In genomic region chr2:160365107-160365911, GRCm38 (mm10) we compare ENCODE assay signal across 8 mouse cellular contexts. TPM values are rescaled to one million over a fixed set of nuclear protein-coding genes. Genes with fewer than 3 reads are reported as not detected.
A peak's percentile ranks its signal among the peaks of the same experiment; 100 is the strongest.
DNase-seq lines count a peak whose midpoint lies in the region; ATAC-seq and TF ChIP-seq lines count a peak whose summit lies in the region.

No protein-coding gene starts in this region.

- TF ChIP-seq CTCF in cortical plate, adult 2 months (IDR thresholded peaks at IDR 0.05; ENCODE audit: extremely low read depth, insufficient read depth, low read length): no peak
- TF ChIP-seq CTCF in lung, embryonic 14.5 days (IDR thresholded peaks at IDR 0.05; ENCODE audit: low read depth): no peak

- no peaks in the 10 kb centered on the region for H3K36me3 ChIP-seq in ES-E14 (ENCODE audit: control insufficient read depth, insufficient read depth, low read length, poor library complexity, severe bottlenecking)
- H3K36me3 ChIP-seq in lung, embryonic 14.5 days (ENCODE audit: insufficient read depth): no peaks in the 10 kb centered on the region

- no peak for ATAC-seq in lung, embryonic 14.5 days (ENCODE audit: insufficient read depth)
- no peak for ATAC-seq in megakaryocyte progenitor cell, adult 5-6 weeks (replicated peaks; ENCODE audit: poor library complexity)

- peaks cover 0 to 7% of the 10 kb centered on the region in 2 experiments; a peak in 1 of 4 replicates for H3K4me1 ChIP-seq in ES-E14 (ENCODE audit: control insufficient read depth in 2 of 2, insufficient read depth in 2 of 2, low read length in 2 of 2, poor library complexity in 1 of 2)
- H3K4me1 ChIP-seq in cortical plate, adult 2 months (ENCODE audit: control insufficient read depth, insufficient read depth, low read length): no peaks in the 10 kb centered on the region
- H3K4me1 ChIP-seq in lung, embryonic 14.5 days (ENCODE audit: insufficient read depth): peaks cover 6% of the 10 kb centered on the region; the same call in 1 of the 2 replicates

- no peak for TF ChIP-seq POLR2A in cortical plate, adult 2 months (IDR thresholded peaks at IDR 0.05; ENCODE audit: extremely low read depth, insufficient read depth, low read length)

- peak; percentile 54 for DNase-seq in ES-E14 (ENCODE audit: low read depth, low spot score)
- peak; percentile 65 to 79 for DNase-seq in heart, adult 18-20 months
- peak; percentile 70 for DNase-seq in kidney, adult 11 months
- DNase-seq in lung, embryonic 14.5 days: peak; percentile 59
- peak; percentile 63 for DNase-seq in ovary, postnatal 36 days (ENCODE audit: low spot score)
- no peak for DNase-seq in layer of hippocampus, adult 18-20 months (ENCODE audit: low spot score in 2 of 2)

- peak overlapping the region; percentile 94 for H3K4me2 ChIP-seq in lung, embryonic 14.5 days

- H3K4me3 ChIP-seq in ES-E14 (ENCODE audit: insufficient read depth in 1 of 2, low read depth in 1 of 2, low read length in 2 of 2, poor library complexity in 1 of 2, severe bottlenecking in 1 of 2): peak overlapping the region; percentile 43 to 70; a peak in 3 of 4 replicates
- H3K4me3 ChIP-seq in cortical plate, adult 2 months (ENCODE audit: insufficient read depth, low read length): peak overlapping the region; percentile 33
- peak overlapping the region; percentile 52 for H3K4me3 ChIP-seq in lung, embryonic 14.5 days (ENCODE audit: low read depth, low read length)

- H3K27me3 ChIP-seq in lung, embryonic 14.5 days (ENCODE audit: insufficient read depth, low read length): peaks cover 81% of the 10 kb centered on the region

- H3K9me3 ChIP-seq in ES-E14 (ENCODE audit: control insufficient read depth, insufficient read depth, low read depth, low read length): no peaks in the 10 kb centered on the region
- no peaks in the 10 kb centered on the region for H3K9me3 ChIP-seq in lung, embryonic 14.5 days (ENCODE audit: low read depth, low read length)

- no peak overlapping the region for H3K9ac ChIP-seq in ES-E14 (ENCODE audit: insufficient read depth, low read depth, low read length, poor library complexity, severe bottlenecking)
- H3K9ac ChIP-seq in lung, embryonic 14.5 days: peak overlapping the region; percentile 13; the same call in 1 of the 2 replicates

- under 1% methylated on average over 50 of the region's 50 CpGs for WGBS in lung, embryonic 14.5 days

- in situ Hi-C loops in ES-E14 (cut with MboI; ENCODE audit: low sequenced_read_pairs in 2 of 2, unreplicated experiment in 2 of 2): no loop called here

- no peak overlapping the region for H3K27ac ChIP-seq in ES-E14 (ENCODE audit: insufficient read depth, low read depth, low read length, poor library complexity, severe bottlenecking)
- H3K27ac ChIP-seq in cortical plate, adult 2 months (ENCODE audit: insufficient read depth, low read length): peak overlapping the region; percentile 22; the same call in 1 of the 2 replicates
- H3K27ac ChIP-seq in lung, embryonic 14.5 days (ENCODE audit: low read depth): no peak overlapping the region

TF ChIP-seq in ES-E14, 5 proteins besides CTCF, POLR2A, EP300 and RAD21:
- TF ChIP-seq HCFC1 (IDR thresholded peaks at IDR 0.05; ENCODE audit: borderline replicate concordance, insufficient read depth, low read length): no peak
- TF ChIP-seq ZNF384 (IDR thresholded peaks at IDR 0.05; ENCODE audit: low read depth, low read length): no peak

RNA-seq across cellular contexts. Expression of gene Mafb, which starts 1.6 kb away (rescaled TPM):
- total RNA-seq in ES-E14 (2012; rRNA removed): 0.21 and 0.45 TPM in 2 replicates
- polyA plus RNA-seq in cortical plate, adult 2 months (2012; rRNA removed): 11.2 and 11.6 TPM in 2 replicates
- 1 to 10 TPM; 8.6 to 9.5 TPM for total RNA-seq in heart, adult 18-20 months (2021)
- 2.8 and 3.4 TPM in 2 replicates for polyA plus RNA-seq in lung, embryonic 14.5 days (2014; fragmentation: Nextera tagmentation; extraction: Ambion mirVana)
- 10 to 100 TPM; 12.0 to 13.4 TPM for total RNA-seq in layer of hippocampus, adult 18-20 months (2021)
- total RNA-seq in megakaryocyte progenitor cell, adult 5-6 weeks (2015): 0.39 and 0.83 TPM in 2 replicates
- 0.08 and 0.14 TPM in 2 replicates for total RNA-seq in megakaryocyte progenitor cell, adult 5-6 weeks (2017)

RNA-seq across cellular contexts. Expression of gene Gm826, which starts 31.3 kb away (rescaled TPM):
- not detected in 2 replicates for total RNA-seq in ES-E14 (2012; rRNA removed)
- polyA plus RNA-seq in cortical plate, adult 2 months (2012; rRNA removed): 0.27 and 0.72 TPM in 2 replicates
- 1 to 10 TPM; 7.7 to 8.2 TPM for total RNA-seq in heart, adult 18-20 months (2021)
- polyA plus RNA-seq in lung, embryonic 14.5 days (2014; fragmentation: Nextera tagmentation; extraction: Ambion mirVana): 0.70 TPM in 1 of 2 replicates, not detected in the other
- not detected for total RNA-seq in layer of hippocampus, adult 18-20 months (2021)
- total RNA-seq in megakaryocyte progenitor cell, adult 5-6 weeks (2015): not detected in 2 replicates
- not detected in 2 replicates for total RNA-seq in megakaryocyte progenitor cell, adult 5-6 weeks (2017)

Comparison
In these comparisons a context has a peak if more than half of its experiments do, and no peak if none do; other contexts are left out.
1. DNase-seq: peak in ES-E14 (single experiment), heart, adult 18-20 months (2 of 2), kidney, adult 11 months (single experiment), lung, embryonic 14.5 days (single experiment) and ovary, postnatal 36 days (single experiment); none in layer of hippocampus, adult 18-20 months (0 of 2).
2. Peak in every context shown above with its lines, with median percentiles within 50 percentile points of each other: H3K4me3 ChIP-seq.